Mouse (Mus musculus): ENCODE data around the gene Chrng. TPM values are rescaled to one million over a fixed set of nuclear protein-coding genes. Genes with fewer than 3 reads are reported as not detected.
A peak's percentile ranks its signal among the peaks of the same experiment; 100 is the strongest.

Gene Chrng
- total RNA-seq, 2 experiments from 2014 or later: not detected

DNA sequence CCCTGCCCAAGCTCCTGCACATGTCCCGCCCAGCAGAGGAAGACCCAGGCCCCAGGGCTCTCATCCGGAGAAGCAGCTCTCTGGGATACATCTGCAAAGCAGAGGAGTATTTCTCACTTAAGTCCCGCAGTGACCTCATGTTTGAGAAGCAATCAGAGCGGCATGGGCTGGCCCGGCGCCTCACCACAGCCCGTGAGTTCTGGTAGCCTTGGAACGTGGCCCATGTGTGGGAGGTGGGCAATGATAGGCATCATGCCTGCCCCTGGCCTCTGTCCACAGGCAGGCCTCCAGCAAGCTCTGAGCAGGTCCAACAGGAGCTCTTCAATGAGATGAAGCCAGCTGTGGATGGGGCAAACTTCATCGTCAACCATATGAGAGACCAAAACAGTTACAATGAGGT lies 7.2 kb upstream of the Chrng start:
- intact Hi-C loops (cut with DNase I): no loop called here
- DNase-seq: peak in 1 of 2 experiments; percentile 39

DNA sequence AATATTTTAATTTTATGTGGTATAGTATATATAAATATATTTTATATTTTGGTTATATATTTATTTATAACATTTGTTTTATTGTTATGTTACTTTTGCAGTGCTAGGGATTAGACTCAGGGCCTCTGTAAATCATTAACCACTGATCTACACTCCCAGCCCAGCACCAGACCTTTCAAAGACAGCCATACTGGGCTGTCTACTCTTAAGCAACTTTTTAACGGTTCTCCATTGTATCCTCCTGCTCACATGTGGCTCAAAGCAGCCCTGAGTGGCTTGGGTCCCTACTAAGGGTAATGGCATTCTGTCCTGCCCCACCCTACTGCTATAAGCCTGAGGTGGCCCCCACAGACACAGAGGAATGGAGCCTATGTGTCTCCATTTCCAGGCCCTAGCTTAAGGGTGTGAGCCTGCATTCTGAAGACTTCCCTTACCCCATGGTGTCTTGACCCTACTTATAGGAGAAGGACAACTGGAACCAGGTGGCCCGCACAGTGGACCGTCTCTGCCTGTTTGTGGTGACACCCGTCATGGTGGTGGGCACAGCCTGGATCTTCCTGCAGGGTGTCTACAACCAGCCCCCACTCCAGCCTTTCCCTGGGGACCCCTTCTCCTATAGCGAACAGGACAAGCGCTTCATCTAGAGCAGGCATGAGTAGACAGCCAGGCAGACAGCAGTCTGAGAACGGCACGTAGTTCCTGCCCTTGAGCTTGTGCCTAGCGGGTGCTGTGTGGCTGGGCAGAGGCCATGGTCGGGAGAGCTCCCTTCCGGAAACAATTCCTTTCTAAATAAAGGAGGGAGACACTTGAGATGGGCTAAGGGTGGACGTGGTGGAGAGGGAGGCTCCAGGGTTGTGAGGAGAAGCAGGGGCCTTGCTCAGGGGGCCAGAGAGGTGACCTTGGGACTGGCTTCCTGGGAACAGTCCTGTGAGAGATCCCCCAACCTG lies 6.1 kb upstream of the Chrng start:
- intact Hi-C loops (cut with DNase I): no loop called here
- DNase-seq: peak in 1 of 2 experiments; percentile 22

DNA sequence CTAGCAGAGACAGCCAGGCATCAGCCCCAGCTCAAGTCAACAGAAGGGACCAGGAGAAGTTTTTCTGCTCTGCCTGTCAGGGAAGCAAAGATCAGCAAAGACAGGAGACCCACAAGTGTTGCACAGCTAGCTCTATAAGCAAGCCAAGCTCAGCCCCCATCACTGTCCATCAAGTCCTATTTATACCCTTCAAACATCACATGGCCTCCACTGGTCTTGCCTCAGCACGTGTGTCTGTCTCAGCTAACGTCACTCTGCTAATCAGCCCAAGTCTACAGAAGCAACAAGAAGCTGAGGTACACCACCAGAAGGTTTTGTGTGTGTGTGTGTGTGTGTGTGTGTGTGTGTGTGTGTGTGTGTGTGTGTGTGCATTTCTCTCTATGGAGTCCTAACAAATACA lies 3.6 kb upstream of the Chrng start:
- intact Hi-C loops (cut with DNase I): no loop called here
- no peak for DNase-seq

DNA sequence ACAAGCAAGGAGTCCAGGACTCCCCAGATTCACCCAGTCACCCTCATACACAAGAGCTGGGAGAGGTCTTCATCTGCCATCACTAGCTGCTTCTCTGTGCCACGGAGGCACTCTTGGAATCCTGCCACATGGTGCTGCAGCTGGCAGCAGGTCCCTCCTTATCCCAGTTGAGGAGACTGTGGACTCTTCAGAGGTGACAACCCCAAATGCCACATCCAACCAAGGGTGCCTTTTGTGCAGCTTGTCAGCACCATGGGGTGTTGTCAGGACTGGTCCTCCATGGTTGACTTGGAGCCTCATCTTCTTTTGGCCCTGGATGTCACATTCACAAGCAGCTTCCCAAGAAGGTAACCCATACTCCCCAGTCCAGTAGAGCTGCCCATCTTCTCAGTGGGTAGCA lies 2.6 kb upstream of the Chrng start:
- no peak for DNase-seq
- intact Hi-C loops (cut with DNase I): no loop called here

DNA sequence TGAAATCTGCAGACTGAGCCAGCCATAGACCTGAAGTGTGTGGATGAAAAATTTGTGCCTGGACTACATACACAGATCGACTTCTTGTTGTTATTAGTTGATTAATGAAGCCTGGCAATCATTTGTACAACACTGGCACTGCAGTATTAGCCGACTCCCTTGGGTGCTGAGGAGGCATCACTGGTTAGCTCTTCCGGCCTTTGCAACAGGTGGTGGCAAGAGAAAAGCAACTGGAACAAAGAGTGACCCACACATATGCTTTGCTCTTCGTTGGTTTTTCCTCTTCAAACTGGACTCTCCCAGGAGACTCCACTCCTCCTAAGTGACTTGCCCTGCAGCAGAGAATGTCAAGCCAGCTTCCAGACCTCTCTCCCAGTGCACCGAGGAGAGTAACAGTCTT lies 678 bp upstream of the Chrng start:
- DNase-seq: no peak
- intact Hi-C loops (cut with DNase I): no loop called here

DNA sequence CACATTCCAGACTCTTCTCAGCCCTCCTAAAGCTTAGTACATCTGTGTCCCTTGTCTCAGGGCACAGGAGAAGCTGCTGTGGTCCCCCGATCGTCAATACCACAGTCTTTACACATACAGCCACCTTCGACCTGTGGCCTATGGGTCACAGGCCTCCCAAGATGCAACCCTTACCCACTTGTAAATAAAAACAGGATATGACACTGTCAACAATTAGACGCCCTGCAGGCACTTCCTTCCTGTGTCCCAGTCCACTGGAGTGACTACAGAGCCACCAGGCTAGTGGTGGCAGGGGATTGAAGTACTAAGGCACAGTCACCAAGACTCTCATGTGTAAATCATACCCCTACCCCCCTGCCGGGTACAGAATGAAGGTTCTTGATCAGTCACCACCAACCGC lies 581 bp downstream of the Chrng start:
- no peak for DNase-seq
- intact Hi-C loops (cut with DNase I): no loop called here

DNA sequence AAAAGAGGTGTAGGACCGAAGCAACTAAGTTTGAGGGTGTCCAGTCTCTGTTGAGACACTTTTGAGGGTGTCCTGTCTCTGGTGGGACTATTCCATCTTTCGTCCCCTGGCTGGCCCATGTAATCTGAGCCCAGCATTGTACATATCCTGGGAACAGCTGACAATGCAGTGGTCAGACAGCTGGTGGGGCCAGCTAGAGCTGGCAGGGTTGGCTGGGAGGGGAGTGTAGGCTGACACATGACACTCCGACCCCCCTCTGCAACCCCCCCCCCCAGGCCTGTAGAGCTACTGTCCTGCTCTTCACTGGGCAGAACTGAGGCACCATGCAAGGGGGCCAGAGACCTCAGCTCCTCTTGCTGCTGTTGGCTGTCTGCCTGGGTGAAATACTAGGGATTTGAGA lies 1.0 kb downstream of the Chrng start:
- DNase-seq: no peak

DNA sequence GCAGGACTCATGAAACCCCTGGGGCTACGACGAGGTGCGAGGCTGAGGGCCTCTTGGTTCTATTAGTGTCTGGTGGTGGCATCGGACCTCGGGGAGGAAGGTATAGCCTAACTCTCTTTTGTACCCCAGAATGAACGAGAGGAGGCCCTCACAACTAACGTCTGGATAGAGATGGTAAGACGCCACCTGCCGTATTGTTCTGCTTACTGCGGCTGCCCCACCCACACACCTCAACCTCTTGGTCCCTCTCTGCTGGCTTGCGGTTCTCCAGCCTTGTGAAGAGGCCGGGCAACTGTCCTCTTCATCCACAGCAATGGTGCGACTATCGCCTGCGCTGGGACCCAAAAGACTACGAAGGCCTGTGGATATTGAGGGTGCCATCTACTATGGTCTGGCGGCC lies 1.9 kb downstream of the Chrng start:
- no peak for DNase-seq
- intact Hi-C loops (cut with DNase I): no loop called here

More for the DNA sequence above, 1.0 kb downstream of the Chrng start:
- intact Hi-C loops (cut with DNase I): no loop called here

DNA sequence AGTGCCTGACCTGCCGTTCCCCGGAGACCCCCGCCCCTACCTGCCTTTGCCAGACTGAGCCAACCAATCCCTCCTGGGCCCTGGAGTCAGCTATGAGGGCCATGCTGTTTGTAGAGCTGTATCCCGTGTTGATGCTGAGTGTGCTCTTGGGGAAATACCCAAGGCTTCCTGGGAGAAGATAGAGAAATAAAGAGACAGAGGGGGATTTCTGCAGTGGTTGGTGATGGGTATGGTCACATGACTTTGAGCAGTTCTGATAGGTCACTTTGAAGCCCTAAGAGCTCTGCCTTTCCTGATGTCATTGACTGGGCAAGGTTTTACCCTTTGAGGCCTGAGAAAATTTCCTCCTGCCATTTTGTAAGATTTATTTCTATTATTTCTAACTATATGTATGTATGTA lies 7.0 kb downstream of the Chrng start:
- intact Hi-C loops (cut with DNase I): loop anchor here (10.0 kb wide), 1 partner anchor 543 kb away; the partner anchor contains the start of gene Atg16l1
- no peak for DNase-seq

DNA sequence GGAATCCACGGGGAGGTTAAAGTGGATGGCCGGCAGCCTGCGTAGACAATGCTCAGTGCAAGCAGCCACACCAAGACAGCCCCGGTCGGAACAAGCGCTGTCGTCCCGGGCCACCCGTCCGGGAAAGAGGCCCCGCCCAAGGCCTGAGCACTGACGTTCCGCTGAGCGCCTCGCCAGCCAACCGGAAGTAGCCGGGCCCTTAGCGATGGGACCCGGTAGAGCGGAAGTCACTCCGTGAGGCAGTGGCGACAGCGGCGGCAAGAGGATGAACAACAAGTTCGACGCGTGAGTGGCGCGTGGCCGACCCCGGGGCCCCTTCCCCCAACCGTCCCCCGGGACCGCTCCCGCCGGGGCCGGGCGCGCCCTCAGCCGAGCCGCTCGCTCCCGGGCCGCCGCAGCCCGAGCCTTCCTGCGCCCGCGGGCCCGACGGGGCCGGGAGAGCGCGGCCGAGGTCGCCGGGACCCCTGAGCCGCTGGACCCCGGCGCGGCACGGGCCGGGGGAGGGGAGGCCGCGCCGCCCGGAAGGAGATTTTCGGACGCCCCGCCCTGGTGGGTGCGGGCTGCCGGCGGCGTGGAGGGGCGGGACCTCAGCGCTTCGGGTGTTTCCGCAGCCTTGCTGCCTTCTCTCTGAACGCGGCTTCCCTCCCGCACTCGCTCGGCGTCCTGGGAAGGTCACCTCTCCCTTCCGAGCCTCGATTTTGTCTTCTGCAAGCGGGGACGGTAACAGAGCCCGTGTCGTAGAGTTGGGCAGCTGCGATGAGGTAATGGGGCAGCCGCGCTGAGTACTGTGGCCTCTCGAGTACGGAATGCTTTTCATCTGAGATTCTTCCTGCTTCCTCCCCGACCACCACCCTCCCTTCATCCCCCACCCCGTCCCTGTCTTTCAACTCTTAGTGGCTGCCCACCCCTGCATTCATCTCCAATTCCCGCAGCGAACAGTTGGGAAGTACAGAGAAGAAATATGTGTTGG lies 9.6 kb downstream of the Chrng start, which contains the start of gene Eif4e2:
TSS of gene Eif4e2 (plus strand) at position 180 of the 970 bp plus-strand sequence.
- DNase-seq: peak; percentile 97
- intact Hi-C loops (cut with DNase I): loop anchor here (10.0 kb wide), 1 partner anchor 541 kb away; the partner anchor contains the start of gene Atg16l1

DNA sequence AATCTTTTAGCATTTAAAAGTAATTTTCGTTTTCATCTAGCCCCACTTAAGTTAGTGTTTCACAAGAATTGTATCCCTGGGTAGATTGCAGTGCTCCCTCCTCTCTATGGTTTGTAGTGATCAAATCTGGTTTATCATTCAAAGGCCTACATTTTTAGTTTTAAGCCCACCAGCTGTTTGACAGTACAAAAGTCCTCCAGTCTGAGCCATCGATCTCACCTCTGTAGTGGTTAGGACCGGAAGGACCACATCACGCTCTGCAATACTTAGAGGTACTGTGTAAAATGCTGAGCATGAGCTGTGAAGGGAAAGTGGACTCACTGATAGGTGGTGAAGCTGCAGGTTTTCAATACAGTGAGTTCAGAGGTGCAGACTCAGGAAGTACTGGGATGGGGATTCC lies 10.3 kb downstream of the Chrng start:
- no peak for DNase-seq
- intact Hi-C loops (cut with DNase I): loop anchor here (10.0 kb wide), 1 partner anchor 540 kb away; the partner anchor contains the start of gene Atg16l1

DNA sequence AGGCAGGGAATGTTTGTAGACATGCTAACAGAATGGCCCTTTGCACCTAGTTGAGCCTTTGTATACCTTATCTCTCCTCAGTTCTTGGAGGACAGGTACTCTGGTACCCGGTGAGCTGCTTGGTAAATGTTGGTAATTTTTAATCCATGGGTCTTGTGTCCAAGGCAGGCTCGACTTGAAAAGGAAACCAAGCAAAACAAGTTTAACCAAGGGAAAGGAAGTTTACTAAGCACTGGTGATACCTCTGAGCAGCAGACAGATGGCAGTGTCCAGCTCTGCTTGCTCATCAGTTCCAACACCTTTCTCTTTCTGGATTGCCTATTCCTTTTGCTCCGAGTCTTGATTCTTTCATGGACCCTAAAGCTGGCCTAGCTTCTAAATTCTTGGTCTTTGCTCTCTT lies 13.5 kb downstream of the Chrng start:
- intact Hi-C loops (cut with DNase I): loop anchor here (10.0 kb wide), 1 partner anchor 537 kb away; the partner anchor contains the start of gene Atg16l1
- DNase-seq: no peak

DNA sequence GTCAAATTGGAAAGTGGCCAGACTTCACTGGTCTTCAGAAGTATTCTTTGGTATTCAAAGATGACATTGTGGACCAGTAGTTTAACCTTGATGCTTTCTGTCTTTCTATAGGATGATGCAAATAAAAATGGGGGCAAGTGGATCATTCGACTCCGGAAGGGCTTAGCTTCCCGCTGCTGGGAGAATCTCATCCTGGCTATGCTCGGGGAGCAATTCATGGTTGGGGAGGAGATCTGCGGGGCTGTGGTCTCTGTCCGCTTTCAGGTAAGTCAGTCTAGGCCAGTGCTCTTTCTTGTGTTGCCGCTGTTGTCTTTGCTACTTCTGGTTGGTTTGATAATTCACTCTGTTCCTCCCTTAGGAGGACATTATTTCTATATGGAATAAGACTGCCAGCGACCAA lies 21.3 kb downstream of the Chrng start:
- DNase-seq: no peak
- intact Hi-C loops (cut with DNase I): no loop called here

DNA sequence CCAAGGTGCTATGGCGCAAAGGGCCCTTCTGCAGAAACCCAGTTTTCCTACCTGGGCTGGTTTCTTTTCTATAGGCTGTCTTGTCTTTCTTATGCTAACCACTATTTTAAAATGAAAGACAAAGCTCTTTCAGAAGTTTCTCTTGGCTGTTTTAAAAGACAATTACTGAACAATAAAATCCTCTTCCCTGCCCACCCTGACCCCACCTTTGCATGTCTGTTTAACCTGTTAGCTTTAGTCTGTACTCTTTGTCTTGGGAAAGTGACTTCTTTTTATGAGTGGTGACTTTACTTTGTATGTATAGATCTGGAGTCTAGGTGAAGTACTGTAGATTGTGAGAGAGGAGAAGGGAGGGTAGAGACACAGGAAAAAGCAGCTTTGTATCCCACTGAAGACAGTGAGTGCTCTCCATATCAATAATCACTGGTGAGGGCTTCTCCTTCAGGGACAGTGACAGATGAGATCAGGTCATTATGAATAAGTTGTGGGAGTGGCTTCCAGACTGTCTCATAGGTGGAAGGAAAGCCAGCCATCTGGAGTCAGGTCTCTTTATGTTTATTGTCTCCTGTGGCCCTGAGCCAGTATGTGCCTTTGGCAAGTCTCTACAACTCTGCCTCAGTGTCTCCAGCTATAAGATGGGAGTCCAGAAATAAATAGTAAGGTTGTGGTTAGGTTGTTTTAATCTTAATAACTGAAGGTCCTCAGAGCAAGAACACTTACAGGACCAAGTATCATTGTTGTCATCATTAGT lies 22.1 kb downstream of the Chrng start:
- no peak for DNase-seq
- intact Hi-C loops (cut with DNase I): no loop called here

DNA sequence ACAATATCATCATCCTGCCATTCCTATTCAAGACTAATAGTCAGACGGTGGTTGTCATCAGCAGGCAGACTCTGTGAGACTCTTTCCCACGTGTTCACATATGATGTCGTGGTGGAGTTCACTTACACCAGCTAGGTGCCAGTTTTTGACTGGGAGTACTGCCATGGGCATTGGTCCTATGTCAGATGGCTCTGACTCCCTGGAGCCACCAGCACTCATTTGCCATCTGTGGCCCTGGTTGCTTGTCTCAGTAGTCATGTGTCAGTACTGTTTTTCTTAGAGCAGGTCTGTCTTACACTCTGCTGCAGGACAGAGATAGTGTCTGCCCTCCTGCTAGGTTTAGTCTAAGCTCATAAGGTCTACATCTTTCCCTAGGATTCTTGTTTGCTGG lies 22.7 kb downstream of the Chrng start:
- no peak for DNase-seq
- intact Hi-C loops (cut with DNase I): no loop called here

DNA sequence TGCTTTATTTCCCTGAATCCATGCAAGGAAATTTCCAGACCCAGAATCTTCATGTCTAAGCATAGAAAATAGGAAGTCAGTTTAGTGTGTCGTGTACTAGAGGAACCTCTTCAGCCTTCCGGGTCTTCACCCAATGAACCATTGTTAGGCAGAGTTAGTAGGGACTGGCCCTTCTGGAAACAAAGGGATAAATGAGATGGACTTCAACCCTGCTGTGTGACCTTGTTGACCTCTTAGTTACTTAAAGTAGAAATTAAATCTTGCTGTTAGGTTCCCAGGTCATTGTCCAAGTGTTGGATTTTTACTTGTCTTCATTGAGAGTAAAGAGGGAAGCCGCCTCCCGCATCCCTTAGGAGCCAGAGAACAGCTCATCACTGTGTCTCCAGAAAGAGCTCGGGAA lies 26.1 kb downstream of the Chrng start:
- no peak for DNase-seq
- intact Hi-C loops (cut with DNase I): no loop called here

DNA sequence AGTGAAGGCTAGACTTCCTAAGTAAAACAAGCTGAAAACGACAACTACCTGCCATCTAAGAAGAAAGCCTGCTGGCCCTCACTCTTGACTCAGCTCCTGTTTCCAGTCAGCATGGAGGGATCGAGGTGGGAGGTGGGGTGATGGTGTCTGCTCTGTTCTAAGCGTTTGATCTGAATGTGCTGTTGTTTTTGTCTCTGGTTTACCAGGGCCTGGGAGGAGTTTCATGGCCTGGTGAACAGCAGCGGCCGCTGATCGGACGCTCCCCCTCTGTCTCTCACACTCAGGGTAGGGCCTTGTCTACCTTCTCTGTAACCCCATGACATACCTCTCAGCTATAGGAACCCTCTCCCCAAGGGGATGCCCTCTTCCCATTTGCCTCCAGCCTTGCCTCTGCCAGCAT lies 27.7 kb downstream of the Chrng start:
- intact Hi-C loops (cut with DNase I): no loop called here
- DNase-seq: no peak

DNA sequence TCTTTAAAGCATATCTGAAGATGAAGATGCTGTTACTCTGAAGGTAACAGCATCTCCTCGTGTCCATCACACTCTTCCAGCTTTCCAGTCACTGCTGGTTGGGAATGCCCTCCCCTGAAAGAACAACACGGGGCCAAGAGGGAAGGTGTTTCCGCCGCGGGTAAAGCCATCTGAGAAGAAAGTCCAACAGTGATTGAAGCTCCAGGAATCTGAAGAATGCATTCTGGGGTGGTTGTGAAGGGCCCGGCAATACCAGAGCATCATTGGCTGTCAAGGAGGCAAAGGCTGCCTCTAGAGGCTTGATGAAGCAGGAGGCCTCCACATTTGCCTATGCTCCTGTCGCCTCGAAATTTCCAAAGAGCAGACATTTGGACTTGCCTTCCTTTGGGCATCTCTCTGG lies 34.6 kb downstream of the Chrng start:
- no peak for DNase-seq
- intact Hi-C loops (cut with DNase I): no loop called here

DNA sequence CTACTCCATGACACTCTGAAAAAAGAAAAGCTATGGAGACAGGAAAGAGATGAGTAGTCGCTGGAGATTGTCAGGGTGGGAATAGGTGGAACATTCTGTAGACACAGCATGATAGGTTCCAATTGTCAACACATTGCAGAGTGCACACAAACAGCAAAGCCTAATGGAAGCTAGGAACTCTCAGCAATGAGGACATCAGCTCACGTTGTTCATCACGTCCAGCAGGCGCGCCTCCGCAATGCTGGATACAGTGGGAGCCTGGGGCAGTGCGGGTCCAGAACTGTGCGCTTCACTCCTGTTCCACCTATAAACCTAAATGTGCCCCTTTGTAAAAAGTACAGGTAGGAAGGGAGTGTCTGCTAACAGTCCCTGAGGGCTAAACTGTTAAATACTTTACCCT lies 38.6 kb downstream of the Chrng start:
- intact Hi-C loops (cut with DNase I): no loop called here
- no peak for DNase-seq

DNA sequence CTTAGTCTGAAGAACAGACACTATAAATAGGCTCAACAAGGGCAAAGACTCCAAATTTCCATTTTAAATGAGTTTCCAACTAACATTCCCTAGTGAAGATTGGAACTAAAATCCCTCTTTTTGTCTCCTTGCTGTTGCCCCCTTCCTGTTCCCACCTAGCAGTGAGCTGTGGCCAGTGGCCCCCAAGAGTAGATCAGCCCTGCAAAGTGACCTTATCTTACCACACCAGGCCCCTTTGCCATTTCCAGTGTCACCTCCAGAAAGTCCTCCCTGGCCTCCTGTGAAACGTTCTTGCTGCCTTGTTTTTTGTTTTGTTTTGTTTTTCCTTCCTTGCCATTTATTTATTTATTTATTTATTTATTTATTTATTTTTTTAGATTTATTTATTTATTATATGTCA lies 41.0 kb downstream of the Chrng start:
- intact Hi-C loops (cut with DNase I): loop anchor here (5.0 kb wide), 1 partner anchor 122 kb away; no protein-coding TSS in a partner anchor
- no peak for DNase-seq
